Mouse (Mus musculus) hindbrain, embryonic 14.5 days (tissue): ENCODE data around the gene Ttc28. TPM values are rescaled to one million over a fixed set of nuclear protein-coding genes. Genes with fewer than 3 reads are reported as not detected.

Source experiments
- ATAC-seq: fragments of 200-750 bp; cut with Nextera tagmentation; 2 replicates; pipeline ENCODE4 v1.8.0; 2017; ENCODE audit warnings: moderate number of reproducible peaks, mild to moderate bottlenecking, moderate TSS enrichment, moderate library complexity; ENCODE audit not compliant: low FRiP score
- DNase-seq: peaks from one replicate; pipeline ENCODE4 v3.0.0-alpha.2; 2015; ENCODE audit warnings: low spot score
- H3K27ac ChIP-seq: fragments of 300-500 bp; sonication (generic); 2 replicates; pipeline ENCODE4 v1.5.1; 2014; ENCODE audit warnings: mild to moderate bottlenecking, moderate library complexity
- H3K27me3 ChIP-seq: fragments of 300-500 bp; sonication (generic); 2 replicates; pipeline ENCODE4 v1.6.1; 2014; ENCODE audit warnings: mild to moderate bottlenecking, low read length, mixed read lengths; ENCODE audit not compliant: control insufficient read depth, insufficient read depth
- H3K36me3 ChIP-seq: fragments of 300-500 bp; sonication (generic); replicated peaks from 2 replicates; pipeline ENCODE4 v1.6.1; 2014; ENCODE audit not compliant: control insufficient read depth, insufficient read depth
- H3K4me1 ChIP-seq: fragments of 300-500 bp; sonication (generic); replicated peaks from 2 replicates; pipeline ENCODE4 v1.6.1; 2014; ENCODE audit warnings: antibody characterized with exemption, low read length, mixed read lengths; ENCODE audit not compliant: control insufficient read depth, insufficient read depth
- H3K4me2 ChIP-seq: fragments of 300-500 bp; sonication (generic); replicated peaks from 2 replicates; pipeline ENCODE4 v1.6.1; 2014; ENCODE audit warnings: mild to moderate bottlenecking, moderate library complexity
- H3K4me3 ChIP-seq: fragments of 300-500 bp; sonication (generic); replicated peaks from 2 replicates; pipeline ENCODE4 v1.5.1; 2014; ENCODE audit warnings: mild to moderate bottlenecking, low read length
- H3K9ac ChIP-seq: fragments of 300-500 bp; sonication (generic); 2 replicates; pipeline ENCODE4 v1.6.1; 2014
- H3K9me3 ChIP-seq: fragments of 300-500 bp; sonication (generic); 2 replicates; pipeline ENCODE4 v1.6.1; 2016; ENCODE audit warnings: low read length; ENCODE audit not compliant: control insufficient read depth
- WGBS: fragments of 180-500 bp; shearing (Covaris S2); extraction: QIAGEN DNeasy Blood & Tissue Kit; methylation state at CpG from one replicate; pipeline ENCODE4 v1.1.7; 2014; 5-methylcytosine and 5-hydroxymethylcytosine counted together
- polyA plus RNA-seq: library from polyadenylated mRNA; unstranded; fragments of >200 nt; fragmentation: Nextera tagmentation; extraction: Ambion mirVana; gene quantifications from 2 replicates; pipeline ENCODE4 v1.2.1, GENCODE M21; 2014

Ttc28 gene
- polyA plus RNA-seq, 1 experiment from 2014 or later: 30.0 TPM

DNA sequence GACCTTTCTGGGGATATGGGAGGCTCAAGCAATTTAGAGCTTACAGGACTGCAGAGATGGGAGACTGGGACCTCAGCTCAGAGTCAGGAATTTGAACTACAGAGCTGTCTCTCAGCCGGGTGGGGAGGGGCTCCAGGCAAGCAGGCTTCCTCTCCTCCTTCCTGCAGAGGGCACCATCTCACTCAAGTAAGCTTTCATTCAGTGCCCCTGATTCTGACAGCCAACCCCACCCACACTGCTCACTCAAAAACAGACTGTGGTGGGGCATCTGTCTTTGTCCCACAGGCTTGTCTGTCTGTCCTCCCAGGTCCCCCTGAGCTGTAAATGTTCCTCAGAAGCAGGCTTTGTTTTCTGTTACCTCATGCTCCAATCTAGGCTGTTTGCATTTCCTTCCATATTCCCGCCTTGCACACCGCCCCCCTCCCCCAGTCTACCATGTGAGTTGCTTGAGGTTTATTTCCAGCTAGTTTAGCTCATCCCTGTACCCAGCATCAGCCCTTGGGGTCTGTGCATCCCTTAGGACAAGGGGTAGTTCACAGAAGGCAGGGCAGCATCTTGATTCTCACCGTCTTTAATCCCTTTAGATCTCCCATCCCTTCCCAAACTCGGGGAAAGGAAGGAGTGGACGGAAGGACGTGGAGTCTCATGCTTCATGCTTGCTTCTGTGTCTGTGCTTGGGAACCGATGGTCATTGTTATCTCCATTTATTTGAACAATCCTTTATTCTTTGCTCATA, 328.5 kb downstream of the Ttc28 start:
- Histone ChIP-seq H3K27me3 (no peaks in the 10 kb centered on the region), H3K4me1 (peaks cover 43% of the 10 kb centered on the region), H3K4me2 (no peak overlapping the region; the same call in 1 of the 2 replicates), H3K27ac (peak overlapping the region; percentile 22; the same call in 1 of the 2 replicates), H3K9ac (peak overlapping the region; percentile 29), H3K9me3 (no peaks in the 10 kb centered on the region), H3K36me3 (no peaks in the 10 kb centered on the region), H3K4me3 (no peak overlapping the region)
- WGBS: 49% methylated on average over 8 of the region's 8 CpGs
- DNase-seq (no peak), ATAC-seq (peak; percentile 32; the same call in 1 of the 2 replicates)

- no peak overlapping the region; the same call in 1 of the 2 replicates for H3K27ac ChIP-seq
- peaks cover 38% of the 10 kb centered on the region for H3K4me1 ChIP-seq
- H3K9me3 ChIP-seq: no peaks in the 10 kb centered on the region
- DNase-seq: peak; percentile 72
- WGBS: 45% methylated on average over 5 of the region's 5 CpGs
- no peak overlapping the region for H3K9ac ChIP-seq
- no peak overlapping the region for H3K4me2 ChIP-seq
- no peak overlapping the region for H3K4me3 ChIP-seq
- no peaks in the 10 kb centered on the region for H3K27me3 ChIP-seq
- peak; percentile 64; the same call in 1 of the 2 replicates for ATAC-seq
- no peaks in the 10 kb centered on the region for H3K36me3 ChIP-seq
Measured at GRCm38 (mm10) chr5:111208660-111208969, 329.0 kb downstream of the Ttc28 start.

- Histone ChIP-seq H3K36me3 (no peaks in the 10 kb centered on the region), H3K9me3 (no peaks in the 10 kb centered on the region), H3K27ac (peak overlapping the region; percentile 83), H3K9ac (no peak overlapping the region), H3K4me3 (no peak overlapping the region), H3K4me1 (peaks cover 48% of the 10 kb centered on the region), H3K27me3 (no peaks in the 10 kb centered on the region), H3K4me2 (no peak overlapping the region)
- ATAC-seq (no peak), DNase-seq (no peak)
- 45% methylated on average over 8 of the region's 8 CpGs for WGBS
Measured at GRCm38 (mm10) chr5:111213935-111214450, 334.4 kb downstream of the Ttc28 start.

- 24% methylated on average over 13 of the region's 13 CpGs for WGBS
- no peaks in the 10 kb centered on the region for H3K9me3 ChIP-seq
- no peaks in the 10 kb centered on the region for H3K36me3 ChIP-seq
- ATAC-seq: peak; percentile 44; the same call in 1 of the 2 replicates
- no peak for DNase-seq
- no peak overlapping the region for H3K4me3 ChIP-seq
- peak overlapping the region; percentile 83 for H3K27ac ChIP-seq
- no peak overlapping the region; the same call in 1 of the 2 replicates for H3K4me2 ChIP-seq
- no peaks in the 10 kb centered on the region for H3K27me3 ChIP-seq
- H3K9ac ChIP-seq: peak overlapping the region; percentile 36
- H3K4me1 ChIP-seq: peaks cover 57% of the 10 kb centered on the region
Measured at GRCm38 (mm10) chr5:111214890-111215289, 335.3 kb downstream of the Ttc28 start.

DNA sequence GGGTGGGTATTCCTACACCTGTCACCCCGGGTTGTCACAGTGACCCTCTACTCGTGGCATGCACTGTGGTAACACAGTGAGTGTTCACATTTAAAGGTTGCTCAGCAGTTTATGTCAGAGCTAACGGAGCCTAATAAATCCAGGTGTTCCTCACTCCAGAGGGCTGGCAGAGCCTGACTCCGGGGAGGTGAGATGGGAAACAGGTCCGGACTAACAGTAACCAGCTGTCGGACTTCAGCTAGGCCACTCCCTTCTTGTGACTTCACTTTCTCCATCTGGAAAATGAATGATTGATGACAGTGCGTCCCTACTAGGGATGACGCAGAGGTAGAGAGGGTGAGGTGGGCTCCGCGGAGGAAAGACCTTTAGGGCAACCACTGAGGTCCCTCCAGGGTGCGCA, 336.1 kb downstream of the Ttc28 start:
- H3K9me3 ChIP-seq: no peaks in the 10 kb centered on the region
- WGBS: 67% methylated on average over 11 of the region's 11 CpGs
- H3K4me1 ChIP-seq: peaks cover 65% of the 10 kb centered on the region

GRCm38 (mm10) chr5:111216166-111216565, 336.6 kb downstream of the Ttc28 start:
- H3K4me2 ChIP-seq: no peak overlapping the region
- DNase-seq (no peak), ATAC-seq (no peak)
- H3K9me3 ChIP-seq: no peaks in the 10 kb centered on the region
- WGBS: 87% methylated on average over 9 of the region's 9 CpGs
- no peak overlapping the region for H3K4me3 ChIP-seq
- no peak overlapping the region for H3K9ac ChIP-seq
- H3K27ac ChIP-seq: peak overlapping the region; percentile 83
- peaks cover 70% of the 10 kb centered on the region for H3K4me1 ChIP-seq
- H3K27me3 ChIP-seq: no peaks in the 10 kb centered on the region
- no peaks in the 10 kb centered on the region for H3K36me3 ChIP-seq

More for the DNA sequence above, 336.1 kb downstream of the Ttc28 start:
- Histone ChIP-seq H3K27ac (peak overlapping the region; percentile 83), H3K4me3 (no peak overlapping the region), H3K27me3 (no peaks in the 10 kb centered on the region), H3K9ac (no peak overlapping the region), H3K4me2 (no peak overlapping the region), H3K36me3 (no peaks in the 10 kb centered on the region)
- DNase-seq (no peak), ATAC-seq (no peak)

GRCm38 (mm10) chr5:111217447-111218110, 338.0 kb downstream of the Ttc28 start:
- H3K9ac ChIP-seq: no peak overlapping the region
- no peaks in the 10 kb centered on the region for H3K27me3 ChIP-seq
- H3K4me3 ChIP-seq: no peak overlapping the region
- H3K9me3 ChIP-seq: no peaks in the 10 kb centered on the region
- peak overlapping the region; percentile 40 for H3K27ac ChIP-seq
- peaks cover 77% of the 10 kb centered on the region for H3K4me1 ChIP-seq
- no peaks in the 10 kb centered on the region for H3K36me3 ChIP-seq
- 56% methylated on average over 18 of the region's 18 CpGs for WGBS
- ATAC-seq (no peak), DNase-seq (no peak)
- H3K4me2 ChIP-seq: no peak overlapping the region

DNA sequence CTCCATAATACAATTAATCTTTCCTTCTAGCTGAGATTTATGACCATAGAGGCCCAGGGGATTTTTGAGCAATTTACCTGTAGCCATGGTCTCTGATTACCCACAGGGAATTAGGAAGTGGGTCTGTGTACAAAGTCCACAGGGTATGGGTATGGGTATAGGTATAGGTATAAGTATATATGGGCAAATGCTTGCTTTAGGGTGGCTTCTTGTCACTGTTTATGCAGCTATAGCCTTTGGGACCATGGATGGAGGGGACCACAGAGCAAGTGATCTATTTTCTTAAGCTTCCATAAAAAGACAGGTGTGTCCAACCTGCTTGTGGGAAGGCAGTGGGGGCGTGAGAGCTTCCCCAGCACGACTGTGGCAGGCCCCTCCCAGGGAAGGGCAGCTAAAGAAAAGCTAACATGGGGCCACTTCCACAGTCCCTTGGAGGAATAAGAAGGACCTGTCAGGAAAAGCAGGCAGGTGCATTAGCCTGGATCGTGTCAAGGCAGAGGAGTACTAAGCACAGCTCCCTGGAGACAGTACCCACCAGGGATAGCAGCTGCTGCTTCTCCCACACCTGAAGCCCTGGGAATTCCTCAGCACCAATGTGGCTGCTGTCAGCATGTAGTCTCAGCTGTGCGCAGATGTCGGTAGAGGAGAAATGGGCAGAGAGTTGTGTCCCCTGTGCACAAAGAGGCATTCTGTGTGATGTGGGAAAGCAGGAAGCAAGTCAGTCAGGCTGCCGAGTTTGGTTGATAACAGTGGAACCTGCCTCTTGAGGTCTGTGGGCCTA, 338.7 kb downstream of the Ttc28 start:
- no peak for ATAC-seq
- no peaks in the 10 kb centered on the region for H3K9me3 ChIP-seq
- no peak for DNase-seq
- H3K4me3 ChIP-seq: no peak overlapping the region
- peaks cover 2% of the 10 kb centered on the region for H3K36me3 ChIP-seq
- peaks cover 77% of the 10 kb centered on the region for H3K4me1 ChIP-seq
- H3K27ac ChIP-seq: peak overlapping the region; percentile 40
- no peak overlapping the region for H3K9ac ChIP-seq
- no peak overlapping the region for H3K4me2 ChIP-seq
- no peaks in the 10 kb centered on the region for H3K27me3 ChIP-seq
- WGBS: 50% methylated on average over 6 of the region's 6 CpGs

GRCm38 (mm10) chr5:111218998-111219397, 339.4 kb downstream of the Ttc28 start:
- no peak overlapping the region for H3K4me2 ChIP-seq
- H3K27me3 ChIP-seq: no peaks in the 10 kb centered on the region
- peaks cover 73% of the 10 kb centered on the region for H3K4me1 ChIP-seq
- H3K4me3 ChIP-seq: no peak overlapping the region
- no peak for ATAC-seq
- no peaks in the 10 kb centered on the region for H3K9me3 ChIP-seq
- H3K9ac ChIP-seq: no peak overlapping the region
- no peak overlapping the region for H3K27ac ChIP-seq
- DNase-seq: no peak
- WGBS: 52% methylated on average over 5 of the region's 5 CpGs
- peaks cover 9% of the 10 kb centered on the region for H3K36me3 ChIP-seq
